Mouse (Mus musculus): ENCODE measurements around the gene Klf9.

- TF ChIP-seq CTCF (IDR thresholded peaks at IDR 0.05; ENCODE audit: low read depth) (no peak), EP300 (IDR thresholded peaks at IDR 0.05; ENCODE audit: low read depth) (no peak)
Measured at GRCm38 (mm10) chr19:23162387-23162809, 21.4 kb downstream of the Klf9 start.
